Comparison of ENCODE assay signal across 9 mouse cellular contexts in the genomic region with DNA sequence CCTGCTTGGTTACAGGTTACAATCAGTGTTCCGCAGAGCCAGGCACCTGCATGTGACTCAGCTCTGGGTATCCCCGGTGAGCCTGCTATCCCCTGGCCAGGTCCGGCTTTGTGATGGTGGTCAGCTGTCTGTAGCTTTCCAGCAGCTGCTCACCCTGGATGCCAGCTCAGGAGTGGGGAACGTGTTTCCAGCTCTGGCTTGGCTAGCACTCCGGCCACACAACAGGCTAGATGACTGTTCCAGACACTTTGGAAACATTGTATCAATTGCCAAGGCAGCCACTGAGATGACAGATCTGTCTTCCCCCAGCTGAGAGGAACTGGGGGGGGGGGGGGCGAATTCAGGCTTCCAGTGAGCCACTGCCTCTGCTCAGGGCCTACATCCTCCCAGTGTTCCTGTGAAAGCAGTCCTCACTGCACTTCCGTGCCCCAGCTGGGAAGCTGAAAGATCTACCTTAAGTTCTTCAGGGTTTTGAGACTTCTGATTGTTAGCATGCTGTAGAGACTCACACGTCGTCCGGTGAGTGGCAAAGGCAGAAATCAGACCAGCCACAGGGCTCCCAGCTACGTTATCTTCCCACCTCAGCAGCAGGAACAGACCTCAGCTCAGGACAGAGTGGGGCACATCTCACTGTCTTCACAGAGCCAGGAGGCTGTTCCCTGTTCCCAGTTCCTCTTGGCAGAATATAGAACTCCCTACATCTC.
DNase-seq lines count a peak whose midpoint lies in the region; ATAC-seq and TF ChIP-seq lines count a peak whose summit lies in the region.
"Had no signal": no experiment of that assay in that cellular context is flagged by ENCODE, and none has a peak within 500 bp of the region (broad histone marks: within the 10 kb centered on the region; RNA-seq: fewer than 3 reads in every experiment).

No protein-coding gene starts in this region.

- peaks cover 19% of the 10 kb centered on the region for H3K4me1 ChIP-seq in stomach, embryonic 16.5 days (ENCODE audit: control insufficient read depth, insufficient read depth, low read length)
- H3K4me1 ChIP-seq in stomach, postnatal 0 days (replicated peaks; ENCODE audit: control insufficient read depth, insufficient read depth) = no peaks in the 10 kb centered on the region; the same call in 1 of the 2 replicates
- peaks cover 18% of the 10 kb centered on the region for H3K4me1 ChIP-seq in limb, embryonic 14.5 days (ENCODE audit: control insufficient read depth, insufficient read depth, low read length)

- DNase-seq in stomach, postnatal 0 days (ENCODE audit: low spot score) = no peak
- DNase-seq in gastrocnemius, postnatal 25 days = peak; percentile 72
- peak; percentile 36 for DNase-seq in limb, embryonic 14.5 days (ENCODE audit: low spot score)
- DNase-seq in skeletal muscle tissue, adult 2 months (ENCODE audit: low read depth, low spot score) = peak; percentile 68
- DNase-seq in left cerebral cortex, adult 8-10 months (ENCODE audit: low spot score in 2 of 2) = no peak
- DNase-seq in urinary bladder, postnatal 4 days (ENCODE audit: low spot score in 2 of 2) = no peak

- no peak for TF ChIP-seq EP300 in stomach, postnatal 0 days (optimal IDR thresholded peaks at IDR 0.05)

- 0 out of 2 replicates have a peak overlapping the region, but pooled peaks have one; percentile 2 for H3K27ac ChIP-seq in stomach, embryonic 16.5 days (ENCODE audit: low read length)
- H3K27ac ChIP-seq in stomach, postnatal 0 days (replicated peaks) = no peak overlapping the region; the same call in 1 of the 2 replicates
- no peak overlapping the region for H3K27ac ChIP-seq in limb, embryonic 14.5 days (replicated peaks; ENCODE audit: low read depth, low read length)

- H3K27me3 ChIP-seq in stomach, embryonic 16.5 days (ENCODE audit: control insufficient read depth, insufficient read depth, low read length) = no peaks in the 10 kb centered on the region
- no peaks in the 10 kb centered on the region for H3K27me3 ChIP-seq in stomach, postnatal 0 days (ENCODE audit: control insufficient read depth, insufficient read depth, low read length)
- no peaks in the 10 kb centered on the region for H3K27me3 ChIP-seq in limb, embryonic 14.5 days (ENCODE audit: control insufficient read depth, insufficient read depth, low read length)

- H3K9me3 ChIP-seq in stomach, embryonic 16.5 days (replicated peaks; ENCODE audit: control insufficient read depth, low read length) = no peaks in the 10 kb centered on the region
- no peaks in the 10 kb centered on the region for H3K9me3 ChIP-seq in stomach, postnatal 0 days (ENCODE audit: control insufficient read depth, low read length)
- H3K9me3 ChIP-seq in limb, embryonic 14.5 days (ENCODE audit: control insufficient read depth, low read length) = no peaks in the 10 kb centered on the region

- ATAC-seq in stomach, embryonic 16.5 days (ENCODE audit: insufficient read depth, low FRiP score) = no peak
- no peak for ATAC-seq in stomach, postnatal 0 days (ENCODE audit: low FRiP score, low TSS enrichment)
- ATAC-seq in limb, embryonic 14.5 days (ENCODE audit: low FRiP score, low read depth) = peak; percentile 21; the same call in 1 of the 2 replicates
- no peak for ATAC-seq in erythroblast, adult 5-6 weeks (replicated peaks; ENCODE audit: low FRiP score, poor library complexity, severe bottlenecking)

- H3K4me3 ChIP-seq in stomach, embryonic 16.5 days (replicated peaks; ENCODE audit: low read length) = no peak overlapping the region
- H3K4me3 ChIP-seq in stomach, postnatal 0 days (ENCODE audit: low read depth, low read length) = no peak overlapping the region
- no peak overlapping the region for H3K4me3 ChIP-seq in limb, embryonic 14.5 days (replicated peaks; ENCODE audit: low read length)
- H3K4me3 ChIP-seq: erythroblast, embryonic 14.5 days had no signal

- TF ChIP-seq POLR2A in limb, embryonic 14.5 days (IDR thresholded peaks at IDR 0.05; ENCODE audit: borderline replicate concordance, extremely low read depth, insufficient read depth, insufficient read length) = no peak

- WGBS in stomach, embryonic 16.5 days = 67% methylated on average over 11 of the region's 11 CpGs
- 64% methylated on average over 10 of the region's 11 CpGs for WGBS in stomach, postnatal 0 days
- WGBS in limb, embryonic 14.5 days = 78% methylated on average over 10 of the region's 11 CpGs

- TF ChIP-seq CTCF in stomach, postnatal 0 days (IDR thresholded peaks at IDR 0.05; ENCODE audit: low read depth) = no peak

- H3K4me2 ChIP-seq in stomach, embryonic 16.5 days (ENCODE audit: low read depth, low read length) = no peak overlapping the region
- H3K4me2 ChIP-seq in stomach, postnatal 0 days (replicated peaks; ENCODE audit: low read depth) = no peak overlapping the region
- no peak overlapping the region for H3K4me2 ChIP-seq in limb, embryonic 14.5 days (replicated peaks; ENCODE audit: low read depth, low read length, severe bottlenecking)

- H3K36me3 ChIP-seq in stomach, embryonic 16.5 days (ENCODE audit: control insufficient read depth, insufficient read depth, low read length) = no peaks in the 10 kb centered on the region
- H3K36me3 ChIP-seq in stomach, postnatal 0 days (ENCODE audit: control insufficient read depth, insufficient read depth, low read length) = no peaks in the 10 kb centered on the region
- peaks cover 10% of the 10 kb centered on the region for H3K36me3 ChIP-seq in limb, embryonic 14.5 days (ENCODE audit: control insufficient read depth, insufficient read depth, low read length)

- 0 out of 2 replicates have a peak overlapping the region, but pooled peaks have one; percentile 29 for H3K9ac ChIP-seq in stomach, embryonic 16.5 days (ENCODE audit: low read length)
- H3K9ac ChIP-seq in stomach, postnatal 0 days (ENCODE audit: low read length) = no peak overlapping the region
- H3K9ac ChIP-seq in limb, embryonic 14.5 days (ENCODE audit: low read depth, low read length, severe bottlenecking) = no peak overlapping the region

Comparison
In these comparisons a context has a peak if more than half of its experiments do, and no peak if none do; other contexts are left out.
1. DNase-seq: peak in gastrocnemius, postnatal 25 days (single experiment), limb, embryonic 14.5 days (single experiment) and skeletal muscle tissue, adult 2 months (single experiment); none in stomach, postnatal 0 days (single experiment), left cerebral cortex, adult 8-10 months (0 of 2) and urinary bladder, postnatal 4 days (0 of 2).